Mouse (Mus musculus) 3T3-L1 (cell line): ENCODE results near the gene Nup214.

ENCODE experiments used
- DNase-seq: peaks from one replicate; pipeline ENCODE4 v3.0.0-alpha.2; 2015; ENCODE audit warnings: low read depth, low spot score

Nup214 gene

GRCm38 (mm10) chr2:31974141-31974808 lies at the start of gene Nup214:
Gene Nup214 (plus strand): TSS chr2:31974436.
- DNase-seq, result peak; percentile 99

GRCm38 (mm10) chr2:31924811-31925210 lies 49.4 kb upstream of the Nup214 start:
- DNase-seq, result peak; percentile 35

GRCm38 (mm10) chr2:31925936-31926335 lies 48.3 kb upstream of the Nup214 start:
- DNase-seq, result no peak

GRCm38 (mm10) chr2:31929664-31930063 lies 44.6 kb upstream of the Nup214 start:
- no peak for DNase-seq

DNA sequence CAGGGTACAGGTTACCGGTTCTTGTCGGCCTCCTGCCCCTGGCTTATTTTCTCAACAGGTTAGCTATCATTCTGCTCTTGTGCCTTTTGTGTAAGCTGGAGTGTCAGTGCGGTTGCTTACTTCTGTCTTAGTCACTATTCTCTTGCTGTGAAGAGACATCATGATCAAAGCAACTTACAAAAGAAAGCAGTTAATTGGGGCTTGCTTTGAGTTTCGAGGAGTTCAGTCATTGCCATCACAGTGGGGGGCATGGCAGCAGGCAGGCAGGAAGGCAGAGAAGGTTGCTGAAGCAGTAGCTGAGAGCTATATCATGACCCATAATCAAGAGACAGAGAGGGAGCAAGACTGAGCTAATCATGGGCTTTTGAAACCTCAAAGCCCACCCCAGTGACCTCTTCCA lies 39.7 kb upstream of the Nup214 start:
- DNase-seq, result no peak

- peak; percentile 98 for DNase-seq
Observed at GRCm38 (mm10) chr2:31935054-31935453, 39.2 kb upstream of the Nup214 start.

DNA sequence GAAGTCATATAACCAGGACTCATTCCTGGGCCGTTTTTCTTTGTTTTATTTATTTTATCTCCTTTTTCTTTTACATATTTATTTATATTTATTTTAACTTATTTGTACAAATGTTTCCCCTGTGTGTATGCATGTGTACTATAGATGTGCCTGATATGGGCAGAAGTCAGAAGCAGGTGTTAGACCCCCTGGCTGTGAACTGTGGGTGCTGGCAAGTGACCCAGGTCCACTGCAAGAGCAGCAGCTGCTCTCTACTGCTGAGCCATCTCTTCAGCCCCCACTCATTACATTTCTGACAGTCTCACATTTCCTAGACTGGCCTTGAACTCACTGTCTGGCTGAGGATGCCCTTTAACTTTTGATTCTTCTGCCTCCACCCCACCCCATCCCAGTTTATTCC lies 35.9 kb upstream of the Nup214 start:
- DNase-seq, result no peak

DNA sequence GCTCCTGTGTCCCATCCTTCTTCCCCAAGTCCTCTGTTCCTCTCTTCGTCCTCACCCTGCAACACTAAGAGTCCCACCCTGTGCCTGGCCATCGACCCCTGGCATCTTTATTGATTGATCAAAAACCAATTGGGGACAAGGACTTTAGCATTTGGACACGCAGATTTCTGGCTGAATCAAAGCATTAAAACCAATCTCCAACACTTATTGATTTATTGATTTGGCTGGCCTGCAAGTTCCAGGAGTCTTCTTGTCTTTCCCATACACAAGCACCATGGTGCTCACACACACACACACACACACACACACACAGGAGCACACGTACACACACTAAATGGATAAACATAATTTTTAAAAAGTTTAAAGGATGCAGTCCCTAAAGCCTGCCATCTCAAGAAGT lies 31.2 kb upstream of the Nup214 start:
- DNase-seq, result no peak

GRCm38 (mm10) chr2:31945580-31945979 lies 28.7 kb upstream of the Nup214 start:
- DNase-seq, result peak; percentile 45

DNA sequence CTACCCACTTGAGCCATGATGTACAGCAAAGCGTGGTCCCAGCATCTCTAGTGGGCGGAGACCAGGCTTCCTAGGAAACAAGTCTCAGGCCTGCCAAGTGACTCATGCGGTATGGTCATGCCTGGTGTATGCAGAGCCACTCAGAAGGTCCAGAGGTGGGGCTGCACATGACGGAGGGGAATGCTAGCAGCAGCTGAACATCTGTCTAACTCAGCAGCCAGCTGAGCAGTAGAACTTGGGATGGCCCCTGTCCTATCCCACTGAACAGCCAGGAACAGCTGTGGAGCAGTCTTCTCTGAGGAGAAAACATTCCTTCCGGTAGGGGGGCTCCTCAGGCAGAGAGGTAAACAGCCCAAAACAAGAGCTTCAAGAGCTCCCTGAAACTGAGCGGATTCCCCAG lies 25.8 kb upstream of the Nup214 start:
- DNase-seq, result peak; percentile 99

- DNase-seq, result peak; percentile 76
Observed at GRCm38 (mm10) chr2:31948801-31949200, 25.4 kb upstream of the Nup214 start.

- peak; percentile 76 for DNase-seq
Observed at GRCm38 (mm10) chr2:31950058-31950871, 24.0 kb upstream of the Nup214 start, which contains the start of gene Aif1l. Gene Aif1l (plus strand): TSS chr2:31950139.

DNA sequence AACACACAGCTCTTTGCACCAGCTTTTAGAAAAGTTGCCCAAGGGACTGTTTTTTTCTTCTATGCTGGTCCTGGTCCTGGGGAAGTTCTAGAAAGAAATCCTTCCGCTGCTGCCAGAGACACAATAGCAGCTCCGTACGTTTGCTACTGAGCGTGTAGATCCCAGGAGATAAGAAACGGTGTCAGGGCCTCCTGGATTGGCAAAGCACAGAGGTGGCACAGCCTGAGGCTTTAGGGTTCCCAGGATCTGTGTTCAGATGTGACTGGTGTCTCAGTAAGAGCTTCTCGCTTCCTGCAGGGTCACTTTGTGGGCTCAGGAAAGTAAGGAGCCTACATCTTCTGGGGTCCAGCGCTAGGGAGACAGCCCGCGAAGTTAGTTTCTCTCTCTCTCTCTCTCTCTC lies 23.3 kb upstream of the Nup214 start:
- DNase-seq, result peak; percentile 14

DNA sequence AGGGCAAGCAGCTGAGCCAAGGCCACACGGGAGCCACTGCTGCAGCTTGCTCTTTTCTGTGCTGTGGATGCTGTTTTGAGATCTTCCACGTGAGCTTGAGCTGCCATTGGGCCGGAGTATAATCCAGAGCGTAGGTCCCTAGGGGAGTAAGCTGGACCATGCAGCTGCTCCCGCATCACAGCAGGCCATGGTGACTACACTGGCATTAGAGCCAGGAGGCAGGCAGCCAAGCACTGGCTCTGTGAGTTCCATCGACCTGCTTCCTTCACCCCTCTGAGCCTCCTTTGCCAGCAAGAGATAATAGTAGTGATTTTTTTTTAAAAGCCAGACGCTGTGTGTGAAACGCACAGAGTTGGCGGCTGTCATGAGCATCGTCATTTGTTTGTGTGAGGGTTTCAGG lies 22.0 kb upstream of the Nup214 start:
- peak; percentile 25 for DNase-seq

DNA sequence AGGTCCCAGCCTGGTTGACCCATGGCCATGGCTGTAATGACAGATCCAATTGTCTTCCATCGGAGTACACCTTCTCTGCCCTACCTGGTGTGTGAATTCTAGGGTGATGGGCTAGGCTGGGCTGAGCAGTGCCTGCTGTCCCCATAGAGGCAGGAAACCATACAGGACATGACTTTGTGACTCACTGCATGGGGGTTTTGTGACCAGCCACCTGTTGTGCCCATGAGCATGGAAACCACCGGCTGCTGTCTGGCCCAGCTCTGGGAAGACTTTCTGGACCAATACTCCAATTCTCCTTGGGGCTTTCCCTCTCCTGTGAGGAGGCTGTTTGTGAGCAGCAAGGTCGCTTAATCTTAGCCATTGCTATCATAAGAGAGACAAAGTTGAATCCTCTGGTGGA lies 21.5 kb upstream of the Nup214 start:
- no peak for DNase-seq

DNA sequence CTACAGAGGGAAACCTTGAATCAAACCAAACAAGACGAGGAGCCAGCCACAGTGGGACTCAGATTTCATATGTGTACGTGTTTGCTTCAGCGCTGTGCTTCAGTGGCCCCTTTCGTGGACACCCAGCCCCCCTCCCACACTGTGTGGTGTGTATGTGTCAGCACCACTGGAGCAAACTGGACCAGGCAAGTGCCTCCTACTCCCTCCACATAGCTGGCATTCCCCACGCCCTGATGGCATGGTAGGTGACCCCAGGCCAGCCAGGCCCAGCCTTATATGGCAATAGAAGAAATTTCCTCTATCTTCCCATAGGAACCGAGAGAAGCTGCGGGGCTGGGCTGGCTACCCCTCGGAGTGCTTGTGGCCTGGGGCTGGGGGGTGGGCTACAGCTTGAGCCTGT lies 20.5 kb upstream of the Nup214 start:
- peak; percentile 57 for DNase-seq

DNA sequence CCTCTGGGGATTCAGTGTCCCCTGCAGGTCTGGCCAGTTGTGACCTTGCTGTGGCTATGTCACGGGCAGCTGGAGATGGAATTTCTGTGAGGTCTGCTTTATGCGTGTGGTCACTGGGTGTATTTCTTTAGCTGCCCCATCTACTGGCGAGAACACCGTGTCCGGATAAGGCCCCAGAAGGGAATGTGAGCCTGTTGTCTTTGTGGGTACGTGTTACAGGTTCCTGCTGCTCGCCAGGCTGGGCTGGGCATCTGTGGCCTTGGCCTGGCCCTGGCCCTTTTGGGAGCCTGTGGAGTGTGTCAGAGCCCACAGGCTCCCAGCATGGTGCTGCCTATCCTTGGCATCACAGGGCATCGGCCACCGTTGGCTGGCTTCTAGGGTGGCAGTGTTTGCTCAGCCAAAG lies 19.5 kb upstream of the Nup214 start:
- DNase-seq, result no peak

DNA sequence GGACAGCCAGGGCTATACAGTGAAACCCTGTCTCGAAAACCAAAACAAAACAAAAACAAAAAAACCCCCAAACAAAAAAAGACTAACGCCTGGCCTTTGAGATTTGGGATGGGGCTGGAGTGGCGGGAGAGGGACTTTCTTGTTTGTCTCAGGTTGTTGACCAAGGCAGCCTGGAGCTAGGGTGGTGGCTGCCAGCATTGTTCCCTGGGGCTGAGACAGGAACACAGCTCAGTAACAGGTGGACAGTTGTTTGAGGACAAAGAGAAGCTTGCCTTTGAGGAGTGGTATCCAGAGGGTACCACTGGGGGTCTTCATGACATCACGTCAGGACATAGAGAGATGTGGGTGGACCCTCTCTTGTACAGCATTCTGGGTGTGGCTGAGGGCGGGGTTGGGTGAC lies 18.6 kb upstream of the Nup214 start:
- no peak for DNase-seq

- no peak for DNase-seq
Observed at GRCm38 (mm10) chr2:31957211-31957610, 17.0 kb upstream of the Nup214 start.

DNA sequence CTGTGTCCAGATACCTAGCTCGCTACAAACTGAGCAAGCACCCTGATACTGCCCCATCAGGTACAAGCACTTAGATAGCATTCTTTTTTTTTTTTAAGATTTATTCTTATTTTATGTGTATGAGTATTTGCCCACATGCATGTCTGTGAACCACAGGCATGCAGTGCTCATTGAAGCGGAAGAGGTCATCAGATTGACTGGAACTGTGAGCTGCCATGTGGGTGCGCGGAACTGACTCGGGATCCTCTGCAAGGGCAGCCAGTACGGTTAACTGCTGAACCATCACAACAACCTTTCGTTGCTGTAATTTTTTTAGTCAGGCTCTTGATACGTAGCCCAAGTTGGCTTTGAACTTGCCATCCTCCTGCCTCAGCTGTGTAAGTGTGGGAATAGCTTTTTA lies 13.2 kb upstream of the Nup214 start:
- DNase-seq, result no peak

DNA sequence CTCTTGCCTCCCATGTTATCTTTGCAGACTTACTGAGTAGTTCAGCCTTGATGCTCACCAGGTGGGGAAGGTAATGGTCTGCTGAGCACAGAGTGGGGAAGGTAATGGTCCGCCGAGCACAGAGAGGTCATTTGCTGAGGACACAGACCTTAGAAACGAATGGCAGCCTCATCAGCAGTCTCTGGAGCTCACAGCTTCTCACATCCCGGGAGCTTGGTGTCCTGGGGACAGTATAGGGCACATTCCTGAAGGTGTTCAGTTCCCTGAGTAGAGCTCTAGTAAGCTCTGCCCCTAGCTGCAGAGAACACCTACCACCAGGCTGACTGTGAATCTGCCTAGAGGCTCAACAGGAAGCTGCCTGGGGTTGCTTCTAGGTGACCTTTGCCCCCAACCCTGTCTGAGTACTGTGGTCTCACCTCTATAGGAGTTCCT lies 12.4 kb upstream of the Nup214 start:
- no peak for DNase-seq

GRCm38 (mm10) chr2:31962501-31963224 lies 11.6 kb upstream of the Nup214 start:
- peak; percentile 54 for DNase-seq
